Mouse (Mus musculus): ENCODE data around the gene Olfr697.
"Not testable (repeated sequence)": the region's sequence is repeated elsewhere in the genome, so short reads cannot be mapped to it uniquely, and the experiment has no call there.

Gene Olfr697

DNA sequence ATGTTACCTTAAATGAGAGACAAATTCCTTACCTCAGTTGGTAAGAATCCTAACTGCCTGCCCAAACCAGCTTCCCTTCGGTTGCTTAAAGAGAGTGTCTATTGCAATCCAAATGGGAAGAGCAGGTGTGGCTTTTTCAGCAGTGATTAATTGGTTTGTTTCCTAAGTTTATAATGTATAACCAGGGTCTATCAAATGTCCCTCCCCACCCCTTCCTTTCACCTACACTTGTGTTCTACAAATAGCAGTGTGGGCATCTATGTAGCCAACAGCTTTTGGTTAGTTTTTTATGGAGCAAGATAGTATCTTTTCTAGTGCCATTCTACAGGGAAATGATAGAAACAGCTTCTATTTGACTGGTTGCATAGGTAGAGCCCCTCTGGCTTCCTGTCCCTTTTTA lies at the start of gene Olfr697:
Olfr697 (minus strand) TSS at position 101 of the 400 bp plus-strand sequence.
- DNase-seq (ENCODE audit: low spot score) = no peak

DNA sequence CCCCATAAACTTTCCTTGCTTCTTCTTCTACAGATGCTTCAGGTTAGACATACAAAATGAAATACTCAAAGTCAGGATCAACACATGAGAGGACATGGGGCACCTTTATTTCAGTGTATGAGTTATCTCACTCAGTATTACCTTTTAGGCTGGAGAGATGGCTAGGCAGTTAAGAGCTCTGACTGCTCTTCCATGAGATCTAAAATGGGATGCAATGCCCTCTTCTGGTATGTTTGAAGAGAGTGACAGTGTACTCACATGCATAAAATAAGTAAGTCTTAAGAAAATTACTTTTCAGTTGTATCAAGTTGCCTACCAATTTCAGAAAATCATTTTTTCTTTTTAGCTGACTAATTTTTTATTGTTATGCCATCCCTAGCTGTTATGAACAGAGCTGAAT lies 46.1 kb upstream of the Olfr697 start:
- no peak for DNase-seq (ENCODE audit: low spot score)

DNA sequence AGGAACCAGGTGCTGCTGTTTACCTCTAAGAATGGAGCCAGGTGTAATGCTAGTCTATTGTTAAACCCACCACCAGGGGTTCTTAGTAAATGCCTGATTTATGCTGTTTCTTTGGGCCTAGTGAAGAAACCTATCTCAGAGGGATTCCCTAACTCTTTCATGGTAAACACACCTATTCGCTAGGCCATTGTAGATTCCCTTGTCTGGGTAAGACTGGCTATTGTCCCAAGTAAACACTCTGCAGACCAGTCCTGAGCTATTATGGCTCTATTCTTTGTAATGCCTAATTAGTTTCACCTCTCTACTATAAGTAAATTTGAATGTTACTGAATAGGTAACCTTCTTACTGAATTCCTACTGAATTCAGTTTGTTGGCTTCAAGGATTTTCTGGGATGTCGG lies 18.8 kb upstream of the Olfr697 start:
- not testable (repeated sequence) for DNase-seq (ENCODE audit: low spot score)

DNA sequence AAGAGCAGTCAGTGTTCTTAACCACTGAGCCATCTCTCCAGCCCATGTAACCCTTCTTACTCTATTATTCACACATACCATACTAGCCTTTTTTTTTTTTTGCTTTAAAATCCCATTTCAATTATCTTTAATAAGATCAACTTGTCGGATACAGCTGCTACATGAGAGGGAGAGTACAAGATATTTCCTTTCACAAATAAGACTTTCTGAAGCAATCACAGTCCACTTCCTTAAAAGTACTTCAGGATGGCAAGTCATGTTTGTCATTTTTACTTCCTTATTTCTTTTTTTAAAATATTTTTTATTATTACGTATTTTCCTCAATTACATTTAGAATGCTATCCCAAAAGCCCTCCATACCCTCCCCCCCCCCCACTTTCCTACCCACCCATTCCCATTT lies 16.6 kb upstream of the Olfr697 start:
- DNase-seq (ENCODE audit: low spot score) = no peak

DNA sequence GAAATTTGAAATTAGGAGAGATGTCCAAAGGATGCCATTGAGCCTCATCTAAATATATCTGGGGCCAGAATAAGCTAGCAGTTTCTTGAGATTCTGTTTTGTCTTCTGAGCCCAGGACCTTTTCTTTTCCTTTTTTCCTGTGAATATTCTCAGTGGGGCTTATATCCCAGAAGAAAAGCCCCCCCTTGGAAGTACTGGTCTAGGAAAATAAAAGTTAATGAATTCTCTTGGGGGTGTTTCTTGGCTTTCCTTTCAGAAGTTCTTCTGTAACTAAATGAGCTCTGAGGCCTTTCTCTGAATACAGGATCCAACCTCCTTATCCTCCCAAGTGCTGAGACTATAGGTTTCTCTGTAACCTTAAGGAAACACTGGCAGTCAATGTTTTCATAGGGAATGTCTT lies 13.1 kb upstream of the Olfr697 start, which contains the start of gene Olfr698:
Olfr698 (minus strand) TSS at position 101 of the 400 bp plus-strand sequence.
- DNase-seq (ENCODE audit: low spot score) = no peak

DNA sequence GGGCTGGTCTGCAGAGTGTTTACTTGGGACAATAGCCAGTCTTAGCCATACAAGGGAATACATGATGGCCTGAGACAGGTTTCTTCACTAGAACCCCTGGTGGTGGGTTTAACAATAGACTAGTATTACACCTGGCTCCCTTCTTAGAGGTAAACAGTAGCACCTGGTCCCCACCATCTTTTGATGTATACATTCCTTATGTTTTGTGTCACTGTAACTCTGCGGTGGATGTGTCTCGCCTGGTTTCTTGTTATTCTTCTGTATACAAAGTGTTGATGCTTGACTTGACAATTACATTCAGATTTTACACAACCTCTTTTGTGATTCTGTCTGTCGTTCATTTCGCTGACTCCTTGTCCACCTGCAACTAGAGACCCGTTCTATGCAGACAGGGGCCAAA lies 3.6 kb upstream of the Olfr697 start:
- no peak for DNase-seq (ENCODE audit: low spot score)

DNA sequence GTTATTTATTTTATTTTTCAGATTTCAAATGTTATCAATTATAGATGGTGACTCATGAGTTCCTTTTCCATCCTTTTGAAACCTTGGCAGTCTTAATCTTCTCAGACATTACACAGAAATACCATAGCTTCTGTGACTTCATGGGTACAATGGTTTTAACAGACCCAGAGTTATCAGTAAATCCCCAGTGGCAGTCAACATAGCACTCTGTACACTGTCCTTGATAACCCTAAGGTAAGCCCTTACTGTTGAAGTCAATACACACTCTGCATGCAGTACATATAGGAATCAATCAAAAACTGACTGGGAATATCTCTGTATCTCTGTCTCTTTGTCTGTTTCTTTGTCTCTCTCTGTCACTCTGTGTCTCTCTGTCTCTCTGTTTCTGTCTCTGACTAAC lies 5.2 kb downstream of the Olfr697 start:
- DNase-seq (ENCODE audit: low spot score) = no peak

DNA sequence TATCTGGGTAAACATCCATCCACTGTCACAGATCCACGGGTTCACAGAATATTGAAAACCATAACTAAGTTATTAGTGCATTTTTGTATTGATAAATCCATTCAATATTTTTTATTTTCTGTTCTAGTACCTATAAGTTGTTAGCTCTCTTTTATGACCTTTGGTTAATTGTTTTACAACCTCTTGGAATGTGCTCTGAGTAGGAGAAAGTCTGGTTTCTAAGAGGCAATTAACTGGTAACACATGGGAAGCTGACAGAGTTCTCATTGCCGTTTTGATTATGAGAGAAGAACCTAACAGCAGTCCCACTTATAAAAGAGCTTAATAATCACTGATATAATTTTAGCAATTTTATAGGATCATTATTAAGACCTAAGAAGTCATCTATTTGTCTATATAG lies 8.5 kb downstream of the Olfr697 start:
- no peak for DNase-seq (ENCODE audit: low spot score)

DNA sequence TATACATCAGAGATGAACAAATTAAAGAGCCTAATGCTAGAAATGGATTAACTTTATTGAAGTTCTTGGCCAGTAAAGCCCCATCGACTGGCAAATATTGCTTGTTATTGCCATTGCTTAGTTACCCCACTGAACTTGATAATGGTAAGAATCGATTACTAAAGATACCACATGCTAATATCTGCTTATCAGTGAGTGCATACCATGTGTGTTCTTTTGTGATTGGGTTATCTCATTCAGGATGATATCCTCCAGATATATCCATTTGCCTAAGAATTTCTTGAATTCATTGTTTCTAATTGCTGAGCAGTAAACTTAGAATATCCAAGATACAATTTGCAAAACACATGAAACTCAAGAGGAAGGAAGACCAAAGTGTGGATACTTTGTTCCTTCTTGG lies 16.6 kb downstream of the Olfr697 start:
- DNase-seq (ENCODE audit: low spot score) = not testable (repeated sequence)

DNA sequence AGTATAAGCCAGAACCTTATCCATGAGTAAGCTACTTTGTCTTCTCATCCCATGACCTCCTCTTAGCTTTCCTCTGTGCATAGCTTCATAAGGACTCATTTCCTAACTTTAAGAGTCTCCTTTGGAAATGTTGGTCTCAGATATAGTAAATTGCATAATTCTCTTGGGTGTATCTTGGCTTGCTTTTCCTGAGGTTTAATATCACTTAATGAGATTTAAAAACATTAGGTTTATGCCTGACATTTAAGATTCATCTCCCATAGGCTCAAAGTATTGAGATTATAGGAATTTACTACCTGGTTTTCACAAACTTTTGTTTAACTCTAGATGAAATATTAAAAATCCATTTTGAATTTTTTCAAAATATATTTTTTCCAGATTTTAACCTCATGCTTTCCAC lies 25.9 kb downstream of the Olfr697 start, which contains the start of gene Olfr695:
Olfr695 (minus strand) TSS at position 101 of the 400 bp plus-strand sequence.
- DNase-seq (ENCODE audit: low spot score) = no peak

DNA sequence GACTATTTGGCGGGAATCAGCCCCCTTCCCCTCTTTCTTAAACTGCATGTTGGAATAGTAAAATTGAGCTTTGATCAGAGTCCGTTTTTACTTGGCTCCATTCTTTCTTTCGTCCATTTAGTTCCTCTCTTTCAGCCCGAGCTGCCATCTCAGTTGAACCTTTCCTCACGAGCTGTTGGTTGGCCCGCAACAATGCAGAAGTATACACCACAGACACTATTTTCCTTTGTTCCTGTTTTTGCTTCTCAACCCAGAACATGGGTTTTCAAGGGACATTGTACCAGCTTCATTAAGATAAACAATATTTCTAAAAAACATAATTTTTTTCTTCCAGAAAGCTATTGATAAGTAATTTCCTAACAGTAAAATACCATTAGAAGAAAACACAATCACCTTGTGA lies 30.8 kb downstream of the Olfr697 start:
- DNase-seq (ENCODE audit: low spot score) = no peak

DNA sequence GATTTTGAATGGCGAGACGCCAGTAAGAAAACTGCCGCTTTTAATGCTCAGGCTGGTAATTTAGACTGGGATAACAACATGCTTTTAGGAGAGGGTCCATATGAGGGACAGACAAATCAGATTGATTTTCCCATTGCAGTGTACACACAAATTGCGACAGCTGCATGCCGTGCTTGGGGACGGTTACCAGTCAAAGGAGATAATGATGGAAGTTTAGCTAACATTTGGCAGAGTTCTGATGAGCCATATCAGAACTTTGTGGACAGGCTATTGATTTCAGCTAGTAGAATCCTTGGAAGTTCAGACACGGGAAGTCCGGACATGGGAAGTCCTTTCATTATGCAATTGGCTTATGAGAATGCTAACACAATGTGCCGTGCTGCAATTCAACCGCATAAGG lies 34.5 kb downstream of the Olfr697 start:
- not testable (repeated sequence) for DNase-seq (ENCODE audit: low spot score)

DNA sequence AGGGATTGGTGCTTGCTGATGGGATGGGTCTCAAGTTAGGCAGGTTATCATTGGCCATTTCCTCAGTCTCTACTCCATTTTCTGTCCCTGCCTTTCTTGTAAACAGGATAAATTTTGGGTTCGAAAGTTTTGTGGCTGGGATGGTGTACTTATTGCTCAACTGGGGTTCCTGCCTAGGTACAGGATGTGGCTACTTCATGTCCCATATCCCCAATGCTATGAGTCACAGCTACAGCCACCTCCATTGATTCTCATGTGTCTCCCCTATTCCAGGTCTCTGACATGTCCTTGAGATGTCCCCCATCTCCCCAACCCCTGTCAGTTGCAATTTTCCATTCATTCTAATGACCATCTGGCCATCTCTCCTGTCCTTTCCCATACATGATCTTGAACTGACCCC lies 45.4 kb downstream of the Olfr697 start:
- DNase-seq (ENCODE audit: low spot score) = no peak

DNA sequence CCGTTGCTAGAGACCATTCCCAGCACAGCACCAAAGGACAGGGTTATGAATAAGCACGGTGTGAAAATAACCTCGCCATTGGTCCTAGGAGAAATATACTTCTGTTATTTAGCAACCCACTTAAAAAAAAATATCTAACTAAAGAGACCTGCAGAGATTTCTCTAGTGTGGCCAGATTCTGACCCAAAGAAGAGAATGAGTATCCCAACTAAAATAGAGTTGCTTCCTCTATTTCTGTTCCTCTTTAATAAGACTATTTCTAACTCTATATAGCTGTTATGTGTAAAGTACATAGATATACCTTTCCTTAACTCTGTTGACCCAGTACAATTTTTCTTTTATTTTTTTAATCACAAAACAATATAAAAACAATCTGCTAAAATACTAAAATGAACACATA lies 49.3 kb downstream of the Olfr697 start:
- DNase-seq (ENCODE audit: low spot score) = no peak

DNA sequence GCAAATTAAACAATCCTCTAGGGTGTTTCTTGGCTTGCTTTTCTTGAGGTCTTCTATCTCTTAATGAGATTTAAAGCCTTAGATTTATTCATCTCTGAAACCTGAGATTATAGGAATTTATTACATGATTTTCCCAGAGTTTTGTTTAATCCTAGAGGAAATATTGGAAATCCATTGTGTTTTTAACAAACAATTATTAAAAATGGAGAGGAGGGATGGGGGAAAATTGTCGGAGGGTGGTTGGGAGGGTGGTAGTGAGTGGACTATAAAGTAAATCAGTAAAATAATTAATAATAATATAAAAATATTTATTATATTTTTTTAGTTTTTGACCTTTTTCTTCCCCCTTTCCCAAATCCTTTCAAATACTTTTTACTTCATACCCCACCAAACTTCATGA lies 50.5 kb downstream of the Olfr697 start, which contains the start of gene Olfr694:
Olfr694 (minus strand) TSS at position 101 of the 400 bp plus-strand sequence.
- no peak for DNase-seq (ENCODE audit: low spot score)

Data from urinary bladder, postnatal 14 days (tissue).